Mouse (Mus musculus) hematopoietic stem cell, adult 5-6 weeks (primary cell): Measurements from ENCODE around the gene Mob1a. TPM values are rescaled to one million over a fixed set of nuclear protein-coding genes. Genes with fewer than 3 reads are reported as not detected.

Experiments
- ATAC-seq, 2 experiments: fragments of 125-278 bp in 1 of 2; replicated peaks in 1 of 2; 2 replicates each; pipeline ENCODE4 v1.8.0; 2016 to 2017; ENCODE audit warnings: inconsistent platforms in 2 of 2, mild to moderate bottlenecking in 2 of 2, moderate number of reproducible peaks in 2 of 2, low read depth in 1 of 2, moderate TSS enrichment in 1 of 2; ENCODE audit not compliant: low FRiP score in 2 of 2, poor library complexity in 2 of 2, severe bottlenecking in 2 of 2, insufficient read depth in 1 of 2, low TSS enrichment in 1 of 2
- total RNA-seq: library from RNA; stranded (forward); fragments of 172-1452, 232-1000 nt; gene quantifications from 2 replicates; pipeline ENCODE4 v1.2.3, GENCODE M21; 2017

Mob1a gene
- total RNA-seq = 136 and 163 TPM in 2 replicates

DNA sequence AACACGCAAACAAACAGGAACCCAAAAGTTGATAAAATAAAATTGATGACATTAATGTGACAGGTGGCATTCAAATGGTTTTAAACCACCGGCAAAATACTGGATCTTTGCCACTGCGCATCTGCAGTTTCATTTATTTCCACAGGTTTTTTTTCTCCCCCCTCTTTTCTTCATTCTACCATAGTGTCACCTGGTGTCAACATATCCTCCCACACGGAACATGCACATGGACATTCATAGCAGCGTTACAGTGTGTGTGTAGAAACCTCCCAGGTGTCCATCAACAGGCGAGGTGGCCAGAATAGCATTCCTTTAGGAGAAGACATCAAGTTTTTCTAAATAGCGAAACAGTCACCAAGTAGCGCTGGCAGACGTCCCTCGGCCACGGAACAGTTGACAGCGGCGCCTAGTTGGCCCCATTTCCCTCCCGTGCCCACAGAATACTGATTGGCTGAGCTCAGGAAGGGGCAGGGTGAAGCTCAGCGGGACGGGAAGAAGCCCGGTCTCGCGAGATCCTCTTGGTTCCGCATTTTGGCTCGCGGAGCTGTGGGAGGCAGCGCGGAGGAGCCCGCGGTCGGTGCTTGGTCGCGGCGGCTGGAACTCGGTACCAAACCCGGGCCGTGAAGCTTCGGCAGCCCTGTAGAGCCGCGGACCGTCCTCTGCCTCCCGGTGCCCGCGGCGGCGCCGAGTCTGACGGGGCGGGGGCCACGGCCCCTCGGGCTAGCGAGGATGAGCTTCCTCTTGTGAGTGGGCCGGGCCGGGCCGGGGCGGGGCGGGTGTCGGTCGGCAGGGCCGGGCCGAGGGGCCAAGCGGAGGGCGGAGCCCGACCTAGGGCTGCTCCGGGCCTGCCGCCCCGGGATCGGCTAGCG is at the start of gene Mob1a, which contains the start of gene Mthfd2:
TSS of gene Mob1a (plus strand) at position 492 of the 869 bp plus-strand sequence.
TSS of gene Mthfd2 (minus strand) at position 384 of the 869 bp plus-strand sequence.
- peak; percentile 93 to 95 for ATAC-seq

- no peak for ATAC-seq
Measured at GRCm38 (mm10) chr6:83277151-83277550, 48.7 kb upstream of the Mob1a start.

DNA sequence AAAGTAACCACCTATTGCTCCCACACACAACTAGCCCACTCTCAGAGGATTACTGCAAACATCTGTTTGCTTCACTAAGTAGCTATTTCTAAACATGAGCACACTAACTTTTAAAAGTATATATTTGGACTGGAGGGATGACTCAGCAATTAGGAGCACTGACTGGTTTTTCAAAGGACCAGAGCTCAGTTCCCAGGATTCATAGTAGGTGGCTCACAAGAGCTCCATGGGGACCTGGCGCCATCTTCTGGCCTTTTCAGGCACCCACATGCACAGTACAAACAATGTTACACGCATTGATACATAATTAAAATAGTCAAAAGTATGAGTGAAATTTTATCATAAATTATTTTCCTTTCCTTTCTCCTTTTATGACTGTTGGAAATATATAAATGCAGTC is 46.9 kb upstream of the Mob1a start:
- ATAC-seq = no peak; a peak in 1 of 4 replicates

DNA sequence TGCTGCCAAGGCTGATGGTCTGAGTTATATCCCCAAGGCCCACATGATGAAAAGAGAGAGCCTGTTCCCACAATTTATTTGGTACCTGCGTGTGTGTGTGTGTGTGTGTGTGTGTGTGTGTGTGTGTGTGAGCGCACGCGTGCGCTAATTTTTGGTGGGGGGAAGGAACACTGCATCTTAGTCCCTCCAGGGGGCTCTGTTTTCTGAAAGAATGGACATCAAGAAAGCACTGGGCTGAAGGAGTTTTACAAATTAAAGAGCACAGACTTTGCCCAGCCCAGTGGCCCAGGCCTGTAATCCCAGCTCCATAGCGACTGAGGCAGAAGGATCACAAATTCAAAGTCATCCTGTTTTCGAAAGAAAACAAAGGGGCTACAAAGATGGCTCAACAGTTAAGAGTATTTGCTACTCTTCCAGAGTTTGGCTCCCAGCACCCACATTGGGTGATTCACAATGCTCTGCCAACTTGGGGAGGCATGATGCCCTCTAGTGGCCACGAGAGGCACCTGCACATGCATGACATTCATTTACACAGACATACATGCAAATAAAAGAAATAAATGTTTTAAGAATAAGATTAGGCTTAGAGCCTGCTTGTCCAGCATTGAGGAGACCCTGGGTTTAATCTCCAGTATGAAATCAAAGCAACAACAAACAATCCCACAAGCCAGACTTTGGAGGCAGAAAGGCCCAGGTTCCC is 45.4 kb upstream of the Mob1a start:
- no peak for ATAC-seq

DNA sequence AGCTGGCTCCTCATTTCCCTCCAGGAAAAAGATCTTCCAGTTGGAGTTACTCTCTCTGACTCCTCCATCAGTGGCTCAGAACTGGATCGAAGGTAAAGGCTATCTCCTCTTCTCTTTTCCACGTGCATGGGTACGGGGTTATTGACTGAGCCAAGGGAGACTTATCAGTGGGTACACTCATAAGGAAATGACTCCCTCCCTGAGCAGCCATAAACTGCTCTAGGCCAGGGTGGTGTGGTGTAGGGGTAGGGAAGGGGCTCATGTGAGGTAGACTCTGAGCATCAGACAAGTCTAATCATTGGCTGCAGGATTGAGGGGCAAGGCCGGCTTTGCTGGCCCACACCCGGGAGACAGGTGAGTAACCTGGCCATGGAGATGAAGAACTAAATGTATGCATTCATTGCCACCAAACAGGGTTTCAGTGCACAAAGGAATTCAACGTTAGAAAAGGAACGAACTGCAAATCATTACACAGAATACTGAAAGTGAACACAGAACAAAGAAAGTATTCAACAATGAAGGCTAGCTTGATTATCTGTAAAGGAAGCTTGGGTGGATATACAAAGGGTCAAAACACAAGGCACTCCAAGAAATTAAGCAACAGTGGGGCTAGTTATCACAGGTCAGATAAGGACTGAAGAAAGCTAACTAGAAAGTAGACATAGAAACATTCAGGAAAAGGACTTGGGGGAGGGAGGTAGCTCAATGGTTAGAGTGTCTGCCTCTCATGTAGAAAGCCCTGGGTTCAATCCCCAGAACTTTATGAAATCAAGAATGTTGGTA is 25.2 kb upstream of the Mob1a start:
- ATAC-seq = no peak

DNA sequence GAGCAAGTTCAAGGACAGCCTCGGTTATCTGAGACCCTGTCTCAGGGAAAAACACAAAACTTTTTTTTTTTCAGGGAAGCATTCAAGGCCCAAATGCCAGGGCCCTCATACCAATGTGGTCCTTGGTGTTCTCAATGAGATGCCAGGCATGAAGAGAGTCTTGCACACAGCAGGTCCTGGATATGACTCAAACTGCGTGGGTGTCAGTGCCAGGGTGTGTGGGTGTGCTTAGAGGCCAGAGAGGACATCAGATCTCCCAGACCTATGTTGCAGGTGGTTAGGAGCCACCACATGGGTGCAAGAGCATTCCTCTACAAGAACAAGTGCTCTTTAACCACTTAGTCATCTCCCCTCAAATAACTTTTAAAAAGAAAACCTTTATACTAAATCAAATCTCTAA is 24.5 kb upstream of the Mob1a start:
- no peak for ATAC-seq

GRCm38 (mm10) chr6:83302264-83302663 is 23.6 kb upstream of the Mob1a start:
- no peak for ATAC-seq

DNA sequence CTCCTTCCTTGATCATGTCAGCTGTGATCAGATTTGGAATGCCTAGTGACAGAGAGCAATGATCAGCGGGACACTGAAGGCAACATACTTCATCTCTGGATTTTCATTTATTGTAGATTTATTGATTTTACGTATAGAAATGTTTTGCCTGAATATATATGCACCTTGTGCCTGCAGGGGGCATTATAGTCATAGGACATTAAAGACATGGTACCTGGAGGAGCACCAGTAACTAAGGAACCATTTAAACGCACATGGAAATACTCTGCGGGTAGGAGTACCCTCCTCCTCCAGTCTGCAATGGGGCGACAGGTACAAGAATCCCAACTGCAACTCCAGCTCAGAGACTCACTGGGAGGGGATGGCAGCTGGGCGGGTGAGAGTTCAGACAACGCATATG is 16.8 kb upstream of the Mob1a start:
- no peak for ATAC-seq

DNA sequence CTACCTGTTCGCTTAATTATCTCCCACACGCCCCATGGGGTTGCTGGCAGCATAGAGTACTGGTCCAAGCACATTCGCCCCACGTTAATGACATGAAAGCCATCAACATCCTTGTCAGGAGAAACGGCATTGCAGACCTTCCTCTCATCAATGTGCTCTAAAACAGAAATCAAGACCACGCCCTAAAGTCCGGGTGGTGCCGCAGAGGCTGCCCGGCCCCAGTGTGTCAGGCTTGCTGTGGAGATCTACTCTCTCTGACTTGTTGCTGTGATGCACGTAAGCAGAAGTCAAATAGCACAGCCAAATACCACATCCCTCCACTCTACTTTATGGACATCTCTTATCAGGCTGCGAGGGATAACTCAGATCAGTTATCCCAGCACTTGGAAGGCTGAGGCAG is 14.6 kb upstream of the Mob1a start:
- ATAC-seq = no peak

DNA sequence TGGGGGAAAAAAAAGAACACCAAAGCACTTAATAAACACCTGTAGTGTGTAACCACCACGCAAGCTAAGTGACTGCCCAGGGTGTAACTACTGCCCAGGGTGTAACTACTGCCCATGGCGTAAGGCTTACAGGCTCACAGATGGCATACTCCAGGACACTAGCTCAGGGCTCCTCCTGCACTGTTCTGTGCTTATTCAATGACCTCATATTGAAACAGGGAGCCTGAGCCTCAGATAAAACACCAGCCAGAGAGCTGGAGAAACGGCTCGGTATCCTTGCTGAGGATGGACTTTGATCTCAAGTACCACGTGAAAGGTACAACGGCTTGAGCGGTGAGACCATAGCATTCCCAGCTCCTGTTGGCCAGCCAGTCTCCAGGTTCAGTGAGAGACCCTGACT is 13.8 kb upstream of the Mob1a start:
- no peak for ATAC-seq

- no peak for ATAC-seq
Measured at GRCm38 (mm10) chr6:83312514-83312913, 13.3 kb upstream of the Mob1a start.

DNA sequence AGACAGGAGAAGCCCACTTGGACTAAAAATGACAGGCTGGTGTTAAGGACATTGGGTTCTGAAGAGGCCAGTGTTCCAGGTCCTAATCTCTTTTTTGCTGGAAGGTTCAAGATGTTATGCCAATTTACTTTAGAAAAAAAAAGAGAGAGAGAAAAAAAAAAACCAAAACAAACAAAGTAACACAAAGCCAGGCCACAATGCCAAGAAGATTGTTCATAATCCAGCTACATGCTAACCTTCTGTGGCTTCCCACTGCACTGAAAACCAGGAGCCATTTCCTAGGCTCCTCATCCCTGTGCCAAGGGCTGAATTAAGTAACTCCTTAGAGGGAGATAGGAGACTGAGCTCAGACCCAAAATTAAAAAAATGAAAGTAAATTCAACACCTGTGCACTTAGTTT is 10.5 kb upstream of the Mob1a start:
- no peak for ATAC-seq

DNA sequence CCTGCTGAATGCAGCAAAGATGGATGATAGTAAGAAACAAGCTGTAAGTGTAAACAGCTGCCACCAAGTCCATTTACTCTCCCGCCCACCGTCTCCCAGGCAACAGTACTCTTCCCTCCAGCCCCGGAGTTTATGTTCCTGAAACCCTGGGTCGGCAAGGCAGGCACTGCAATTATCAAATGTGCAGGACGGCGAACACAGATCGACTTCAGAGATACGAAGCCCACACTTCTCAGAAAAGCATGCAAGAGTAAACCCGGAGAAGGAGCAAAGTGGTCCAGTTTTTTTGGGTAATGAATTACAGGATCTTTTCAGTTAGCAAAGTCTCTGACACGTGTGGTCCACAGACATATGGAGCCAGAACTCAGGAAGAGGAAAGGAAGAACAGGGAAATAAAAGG is 9.8 kb upstream of the Mob1a start:
- no peak for ATAC-seq

DNA sequence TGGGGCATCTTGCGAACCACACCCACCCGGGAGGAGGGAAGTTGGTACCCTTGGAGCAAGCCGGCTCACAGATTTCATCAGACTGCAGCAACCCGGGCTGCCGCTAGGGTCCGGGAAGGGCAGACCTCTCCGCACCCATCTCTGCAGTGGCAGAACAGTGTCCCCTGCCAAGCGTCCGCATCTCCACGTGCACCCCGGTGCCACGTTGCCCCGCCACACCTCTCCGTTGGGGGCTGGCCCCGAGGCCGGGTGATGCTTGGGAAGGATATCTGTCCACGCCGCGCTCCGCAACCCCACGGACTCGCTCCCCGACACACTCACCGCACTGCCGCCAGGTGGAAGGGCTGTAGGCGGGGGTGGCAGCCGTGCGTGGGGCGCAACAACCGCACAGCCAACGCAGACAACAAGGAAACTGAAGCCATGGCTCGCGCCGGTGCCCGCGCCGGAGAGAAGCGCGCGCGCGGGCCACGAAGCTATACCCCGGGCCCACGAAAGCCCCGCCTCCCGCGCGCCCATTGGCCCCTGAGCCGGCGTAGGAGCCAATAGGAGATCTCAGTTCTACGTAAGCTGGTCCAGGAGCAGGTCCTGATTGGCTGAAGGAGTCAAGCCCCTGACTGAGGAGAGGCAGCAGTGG is 8.6 kb upstream of the Mob1a start:
- peak; percentile 97 to 98 for ATAC-seq

- no peak for ATAC-seq
Measured at GRCm38 (mm10) chr6:83321927-83322326, 3.9 kb upstream of the Mob1a start.

DNA sequence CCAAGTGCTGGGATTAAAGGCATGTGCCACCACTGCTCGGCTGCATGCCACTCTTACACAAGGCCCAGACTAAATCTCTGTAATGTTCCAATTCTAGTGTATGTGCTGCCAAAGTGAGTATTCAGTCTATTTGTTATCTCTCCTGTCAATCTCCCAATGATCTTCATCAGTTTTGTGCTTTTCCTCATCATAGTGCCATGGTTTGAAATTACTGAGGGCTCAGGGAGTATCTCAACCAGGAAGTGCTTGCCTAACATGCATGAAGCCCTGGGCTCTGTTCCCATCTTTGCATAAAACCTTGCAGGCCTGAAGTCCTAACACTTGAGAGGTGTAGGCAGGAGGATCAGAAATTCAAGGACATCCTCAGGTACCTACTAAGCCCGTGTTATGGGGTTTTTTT is 3.0 kb upstream of the Mob1a start:
- no peak for ATAC-seq

GRCm38 (mm10) chr6:83323652-83324419 is 2.0 kb upstream of the Mob1a start:
- ATAC-seq = peak; percentile 59 to 66
